Mouse (Mus musculus): ENCODE data around the gene Igfbp4. TPM values are rescaled to one million over a fixed set of nuclear protein-coding genes. Genes with fewer than 3 reads are reported as not detected.

Igfbp4 gene
- polyA plus RNA-seq, 1 experiment from 2014 or later, result 513 TPM

- Histone ChIP-seq H3K4me1 (peaks cover 3% of the 10 kb centered on the region; the same call in 1 of the 2 replicates), H3K9me3 (no peaks in the 10 kb centered on the region), H3K9ac (no peak overlapping the region), H3K27ac (no peak overlapping the region), H3K4me2 (no peak overlapping the region), H3K36me3 (no peaks in the 10 kb centered on the region), H3K4me3 (replicated peaks) (no peak overlapping the region), H3K27me3 (replicated peaks) (no peaks in the 10 kb centered on the region)
- 73% methylated on average over 5 of the region's 5 CpGs for WGBS
- no peak for ATAC-seq (ENCODE audit: insufficient read depth, low FRiP score, low read depth)
These were observed 59.2 kb downstream of the Igfbp4 start for GRCm38 (mm10) chr11:99100215-99100614.

GRCm38 (mm10) chr11:99101693-99102092, 60.6 kb downstream of the Igfbp4 start:
- no peak overlapping the region for H3K27ac ChIP-seq
- H3K9me3 ChIP-seq, result no peaks in the 10 kb centered on the region
- ATAC-seq (ENCODE audit: insufficient read depth, low FRiP score, low read depth), result no peak
- no peaks in the 10 kb centered on the region for H3K36me3 ChIP-seq
- H3K27me3 ChIP-seq (replicated peaks), result no peaks in the 10 kb centered on the region
- peaks cover 8% of the 10 kb centered on the region for H3K4me1 ChIP-seq
- H3K4me2 ChIP-seq, result no peak overlapping the region
- H3K9ac ChIP-seq, result no peak overlapping the region
- no peak overlapping the region for H3K4me3 ChIP-seq (replicated peaks)
- 63% methylated on average over 8 of the region's 8 CpGs for WGBS

GRCm38 (mm10) chr11:99102575-99103270, 61.7 kb downstream of the Igfbp4 start:
- Histone ChIP-seq H3K4me2 (no peak overlapping the region), H3K36me3 (no peaks in the 10 kb centered on the region), H3K27me3 (replicated peaks) (no peaks in the 10 kb centered on the region), H3K4me3 (replicated peaks) (no peak overlapping the region), H3K9me3 (no peaks in the 10 kb centered on the region), H3K9ac (no peak overlapping the region), H3K4me1 (peaks cover 14% of the 10 kb centered on the region), H3K27ac (no peak overlapping the region)
- WGBS, result 81% methylated on average over 9 of the region's 9 CpGs
- no peak for ATAC-seq (ENCODE audit: insufficient read depth, low FRiP score, low read depth)

Other genes starting within 250 kb of the Igfbp4 start
- gene Msl1, start 245.7 kb upstream of the Igfbp4 start, polyA plus RNA-seq (2015; fragmentation: Nextera tagmentation; extraction: Ambion mirVana), result 23.0 and 23.6 TPM in 2 replicates
- 31.7 and 35.3 TPM in 2 replicates for gene Casc3, start 236.3 kb upstream of the Igfbp4 start, polyA plus RNA-seq (2015; fragmentation: Nextera tagmentation; extraction: Ambion mirVana)
- 3.8 and 4.1 TPM in 2 replicates for gene Rapgefl1, start 204.5 kb upstream of the Igfbp4 start, polyA plus RNA-seq (2015; fragmentation: Nextera tagmentation; extraction: Ambion mirVana)
- gene Wipf2, start 177.6 kb upstream of the Igfbp4 start, polyA plus RNA-seq (2015; fragmentation: Nextera tagmentation; extraction: Ambion mirVana), result 4.5 and 5.0 TPM in 2 replicates
- gene Cdc6, start 133.4 kb upstream of the Igfbp4 start, polyA plus RNA-seq (2015; fragmentation: Nextera tagmentation; extraction: Ambion mirVana), result 28.8 and 30.3 TPM in 2 replicates
- 34.0 and 41.0 TPM in 2 replicates for gene Rara, start 113.4 kb upstream of the Igfbp4 start, polyA plus RNA-seq (2015; fragmentation: Nextera tagmentation; extraction: Ambion mirVana)
- 0.42 and 0.43 TPM in 2 replicates for gene Gjd3, start 58.2 kb upstream of the Igfbp4 start, polyA plus RNA-seq (2015; fragmentation: Nextera tagmentation; extraction: Ambion mirVana)
- gene Top2a, start 17.1 kb upstream of the Igfbp4 start, polyA plus RNA-seq (2015; fragmentation: Nextera tagmentation; extraction: Ambion mirVana), result 211 and 217 TPM in 2 replicates
- 1.4 and 1.5 TPM in 2 replicates for gene Tns4, start 48.1 kb downstream of the Igfbp4 start, polyA plus RNA-seq (2015; fragmentation: Nextera tagmentation; extraction: Ambion mirVana)
- gene Ccr7, start 113.8 kb downstream of the Igfbp4 start, polyA plus RNA-seq (2015; fragmentation: Nextera tagmentation; extraction: Ambion mirVana), result 0.21 and 0.27 TPM in 2 replicates
- 202 and 210 TPM in 2 replicates for gene Smarce1, start 189.8 kb downstream of the Igfbp4 start, polyA plus RNA-seq (2015; fragmentation: Nextera tagmentation; extraction: Ambion mirVana)
- 0.17 and 0.31 TPM in 2 replicates for gene Krt222, start 202.8 kb downstream of the Igfbp4 start, polyA plus RNA-seq (2015; fragmentation: Nextera tagmentation; extraction: Ambion mirVana)
- gene Krt24, start 244.0 kb downstream of the Igfbp4 start, polyA plus RNA-seq (2015; fragmentation: Nextera tagmentation; extraction: Ambion mirVana), result not detected in 2 replicates